Mouse (Mus musculus): Measurements from ENCODE around the gene Rhbdl3.

GRCm38 (mm10) chr11:80395930-80396329 lies 95.2 kb downstream of the Rhbdl3 start:
- no peak for TF ChIP-seq GATA1 (IDR thresholded peaks at IDR 0.05; ENCODE audit: borderline replicate concordance, low read length)
- no peak for TF ChIP-seq CTCF (IDR thresholded peaks at IDR 0.05; ENCODE audit: low read depth, low read length)
- TF ChIP-seq POLR2AphosphoS5 (IDR thresholded peaks at IDR 0.05; ENCODE audit: insufficient replicate concordance, low read depth, low read length), result no peak
- TF ChIP-seq TAL1 (conservative IDR thresholded peaks at IDR 0.05; ENCODE audit: low read depth, low read length), result no peak

Data from G1E (cell line).